Mouse (Mus musculus) heart, postnatal 25 days (tissue): Measurements from ENCODE around the gene Cd109. TPM values are rescaled to one million over a fixed set of nuclear protein-coding genes. Genes with fewer than 3 reads are reported as not detected.

Source experiments
- DNase-seq: peaks from one replicate; pipeline ENCODE4 v3.0.0; 2022; ENCODE audit warnings: low spot score
- intact Hi-C: fragments of 180-260 bp; cut with DNase I; formaldehyde crosslinking; loops from one replicate; pipeline ENCODE4 v1.15.1; 2025
- total RNA-seq, 2 experiments: library from RNA; stranded (reverse); gene quantifications; 2 replicates each; pipeline ENCODE4 v1.2.3; 2021

Gene Cd109
- 1 to 10 TPM; 1.3 to 1.8 TPM for total RNA-seq

DNA sequence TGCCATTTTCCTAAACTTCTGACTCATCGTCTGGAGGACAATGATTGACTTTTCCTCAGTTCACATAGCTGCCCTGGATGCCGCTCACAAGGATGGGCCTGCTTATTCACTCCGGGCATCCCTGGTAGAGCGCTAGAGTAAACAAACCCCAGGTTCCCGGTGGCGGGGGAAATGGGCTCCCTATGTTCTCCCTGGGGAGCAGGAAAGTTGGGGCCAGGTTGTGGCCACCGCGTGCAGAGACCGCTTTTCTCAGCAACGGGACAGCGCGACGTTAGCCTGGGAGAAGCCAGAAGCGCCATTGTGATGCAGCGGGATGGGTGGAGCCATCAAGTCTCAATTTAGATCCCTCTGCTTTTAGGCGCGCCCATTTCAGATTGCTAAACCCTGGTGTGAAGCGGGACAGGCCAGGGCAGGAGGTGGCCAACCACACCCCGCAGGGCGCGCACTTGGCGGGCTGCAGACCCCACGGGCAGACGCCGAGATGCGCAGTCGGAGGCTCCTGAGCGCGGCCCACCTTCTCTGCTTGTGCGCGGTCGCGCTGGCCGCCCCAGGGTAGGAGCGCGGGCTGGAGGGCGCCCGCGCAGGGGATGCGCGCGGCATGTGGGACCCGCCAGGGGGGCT, at the start of gene Cd109:
Gene Cd109, plus strand, starts transcription at position 146 of the 621 bp plus-strand sequence.
- peak; percentile 11 for DNase-seq
- intact Hi-C loops, result no loop called here

DNA sequence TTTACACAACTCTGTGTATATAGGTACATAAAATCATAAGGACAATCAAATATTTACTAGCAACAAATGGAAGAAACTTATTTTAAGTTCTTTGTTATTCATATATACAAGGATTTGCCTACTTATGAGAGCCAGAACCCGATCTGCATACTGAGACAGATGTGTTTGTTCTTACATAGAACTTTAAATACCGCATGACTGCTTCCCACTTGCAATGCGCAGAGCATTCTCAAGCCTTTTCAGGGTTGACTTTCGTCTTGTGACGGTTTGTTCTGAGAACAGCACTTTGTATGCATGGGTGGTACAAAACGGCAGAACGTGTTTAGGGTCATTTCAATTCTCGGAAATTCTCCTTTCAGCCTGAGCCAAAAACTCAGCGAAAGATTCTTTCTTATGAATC, 45.4 kb upstream of the Cd109 start:
- intact Hi-C loops, result no loop called here
- DNase-seq, result no peak

DNA sequence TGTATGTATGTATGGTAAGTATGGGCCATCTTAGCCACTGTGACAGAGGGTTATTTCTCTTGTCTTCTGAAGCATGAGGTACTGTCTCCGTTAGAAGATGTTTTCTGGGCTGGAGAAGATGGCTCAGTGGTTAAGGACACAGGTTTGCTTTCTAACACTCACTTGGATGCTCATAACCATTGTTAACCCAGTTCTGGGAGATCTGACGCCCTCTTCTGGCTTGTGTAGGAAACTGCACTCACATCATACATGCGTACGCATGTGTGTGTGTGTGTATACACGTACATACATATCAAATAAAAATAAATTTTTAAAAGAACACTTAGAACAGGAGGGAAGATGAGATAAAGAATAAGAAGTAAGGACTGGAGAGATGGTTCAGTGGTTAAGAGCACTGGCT, 38.9 kb upstream of the Cd109 start:
- no peak for DNase-seq
- intact Hi-C loops, result no loop called here

DNA sequence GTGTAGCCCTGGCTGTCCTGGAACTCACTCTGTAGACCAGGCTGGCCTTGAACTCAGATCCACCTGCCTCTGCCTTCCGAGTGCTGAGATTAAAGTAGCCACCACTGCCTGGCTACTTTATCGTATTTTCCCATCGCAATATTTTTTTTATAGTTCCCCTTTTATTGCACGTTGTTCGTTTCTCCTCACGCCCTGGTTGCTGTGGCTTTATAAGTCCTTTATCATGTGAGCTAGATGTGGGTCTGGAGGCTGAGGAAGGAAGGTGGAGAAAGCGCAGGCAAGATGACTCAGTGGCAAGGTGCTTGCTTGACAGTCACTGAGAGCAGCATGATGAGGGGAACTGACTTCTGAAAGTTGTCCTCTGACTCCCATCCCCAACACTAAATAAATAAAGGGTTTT, 36.5 kb upstream of the Cd109 start:
- intact Hi-C loops, result no loop called here
- no peak for DNase-seq

DNA sequence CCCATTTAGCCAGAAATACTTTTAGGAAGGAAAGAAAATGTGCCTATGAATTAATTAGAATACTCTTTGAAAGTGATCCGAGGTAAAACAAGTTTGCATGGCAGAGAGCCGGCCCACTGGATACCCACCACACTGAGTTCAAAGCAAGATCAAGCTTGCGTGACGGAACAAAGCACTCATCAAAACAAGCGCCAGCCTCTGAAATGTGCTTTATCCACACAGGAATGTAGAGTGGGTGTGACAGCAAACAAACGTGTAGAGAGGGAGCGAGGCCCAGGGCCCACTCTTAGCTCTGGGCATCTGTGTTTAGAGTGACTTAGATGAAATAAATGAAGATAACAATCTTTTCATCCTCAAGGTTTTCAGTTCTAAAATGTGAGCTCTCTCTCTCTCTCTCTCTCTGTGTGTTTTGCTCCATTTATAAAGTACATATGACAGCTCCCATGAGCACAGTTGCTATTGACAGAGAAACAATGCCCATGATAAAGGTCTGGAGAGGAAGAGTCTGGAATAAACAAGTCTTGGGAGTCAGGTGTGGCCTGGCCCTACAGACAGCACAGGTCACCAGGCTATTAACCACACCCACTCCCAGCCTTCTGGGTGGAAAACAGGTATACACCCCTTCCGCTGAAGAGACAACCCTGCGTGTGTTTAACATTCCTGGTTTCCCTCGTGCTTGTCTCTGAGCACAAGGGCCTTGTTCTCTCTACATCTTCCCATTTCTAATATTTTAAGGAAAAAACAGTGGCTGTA, 35.5 kb upstream of the Cd109 start:
- no peak for DNase-seq
- intact Hi-C loops, result no loop called here

DNA sequence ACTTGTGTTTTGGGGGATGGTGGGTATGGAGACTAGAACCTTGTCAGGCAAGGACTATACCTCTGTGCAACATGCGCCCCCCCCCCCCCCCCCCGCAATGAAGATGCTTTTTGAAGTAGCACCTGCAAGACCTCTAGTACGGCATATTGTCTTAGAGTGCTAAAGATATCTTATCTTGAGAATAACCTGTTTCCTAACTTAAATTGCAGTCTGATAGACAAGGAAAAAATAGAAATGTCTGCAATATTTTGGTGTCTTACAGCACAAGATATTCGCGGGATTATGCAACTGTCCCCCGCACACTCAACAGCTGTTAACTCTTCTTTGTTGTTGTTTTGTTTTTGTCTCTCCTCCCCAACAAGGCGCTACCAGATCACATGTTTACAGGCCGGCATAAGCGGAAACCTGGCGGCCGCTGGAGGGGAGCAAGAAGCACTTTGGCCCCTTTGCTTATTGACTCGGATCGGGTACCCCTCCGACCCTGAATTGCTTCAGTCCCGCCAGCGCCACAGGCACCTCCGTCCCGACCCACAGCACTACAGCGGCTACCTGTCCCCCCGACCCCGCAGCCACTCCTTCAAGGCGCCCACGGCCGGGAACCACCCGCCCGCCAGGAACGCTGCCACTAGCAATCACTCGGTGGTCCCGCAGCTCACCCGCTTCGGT, 28.0 kb upstream of the Cd109 start:
- intact Hi-C loops, result no loop called here
- DNase-seq, result no peak

DNA sequence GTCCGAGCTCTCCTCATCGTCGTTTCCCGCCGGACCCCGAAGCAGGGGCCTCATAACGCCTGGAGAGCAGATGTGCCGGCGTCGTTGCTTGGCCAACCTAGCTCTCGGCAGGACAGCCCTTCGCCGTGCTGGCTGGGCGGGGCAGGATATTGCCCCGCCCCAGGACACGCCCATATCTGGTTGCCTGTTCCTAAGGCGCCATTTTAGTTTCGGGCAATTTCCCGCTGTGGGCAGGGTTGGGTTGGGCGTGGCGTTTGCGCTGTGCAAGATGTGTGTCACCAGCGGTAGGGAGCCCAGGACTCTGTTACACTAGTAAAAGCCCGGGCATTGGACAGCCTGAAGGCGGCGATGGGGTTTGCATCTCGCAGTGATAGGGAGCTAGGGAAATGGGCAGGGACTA, 27.4 kb upstream of the Cd109 start, which contains the start of gene Slc17a5:
Gene Slc17a5, minus strand, starts transcription at position 128 of the 400 bp plus-strand sequence.
- peak; percentile 86 for DNase-seq
- intact Hi-C loops, result no loop called here

DNA sequence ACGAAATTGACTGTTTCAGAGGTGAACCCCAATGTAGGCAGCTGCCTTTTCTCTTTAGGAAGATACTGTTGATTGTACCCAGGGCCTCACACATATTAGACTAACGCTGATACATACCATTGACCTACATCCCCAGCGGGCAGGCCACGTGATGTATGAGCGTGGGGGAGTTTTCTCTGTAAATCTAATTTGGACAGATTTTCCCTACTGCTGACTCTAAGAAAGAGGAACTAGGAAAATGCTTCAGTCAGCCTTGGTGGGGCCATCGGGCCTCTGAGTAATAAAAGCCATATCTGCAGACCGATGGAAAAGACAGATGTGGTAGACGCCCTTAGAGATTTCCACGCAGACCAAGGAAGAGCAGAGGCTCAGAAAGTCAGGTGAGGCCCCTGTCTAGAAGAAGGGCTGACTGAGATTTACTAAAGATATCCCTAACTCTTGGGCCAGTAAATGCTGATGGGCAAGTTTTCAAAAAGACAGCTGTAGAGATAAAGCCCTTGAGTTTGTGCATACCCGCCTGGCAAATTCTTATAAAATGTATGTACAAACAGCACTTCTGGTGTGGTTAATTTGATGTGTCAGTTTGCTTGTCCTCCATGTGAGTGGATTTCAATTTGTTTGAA, 26.8 kb upstream of the Cd109 start:
- intact Hi-C loops, result no loop called here
- peak; percentile 17 for DNase-seq

DNA sequence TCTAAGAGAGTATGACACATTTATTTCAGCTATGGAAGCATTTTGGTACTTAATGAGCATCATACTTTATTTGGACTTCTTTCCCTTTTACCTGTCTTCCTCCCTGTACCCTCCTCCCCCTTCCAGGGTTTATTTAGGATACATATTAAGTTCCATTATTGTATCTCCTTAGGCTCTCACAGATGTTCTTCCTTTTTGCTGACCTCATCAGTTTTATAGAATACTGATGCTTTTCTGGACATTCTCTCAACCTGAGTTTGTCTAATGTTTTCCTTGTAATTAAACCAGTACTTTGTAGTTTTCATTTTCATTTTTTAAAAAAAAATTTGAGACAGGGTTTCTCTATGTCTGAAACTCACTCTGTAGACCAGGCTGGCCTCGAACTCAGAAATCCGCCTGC, 24.9 kb upstream of the Cd109 start:
- intact Hi-C loops, result loop anchor here (10.0 kb wide), 1 partner anchor 1164 kb away; the partner anchor contains the start of gene Cox7a2
- DNase-seq, result no peak

DNA sequence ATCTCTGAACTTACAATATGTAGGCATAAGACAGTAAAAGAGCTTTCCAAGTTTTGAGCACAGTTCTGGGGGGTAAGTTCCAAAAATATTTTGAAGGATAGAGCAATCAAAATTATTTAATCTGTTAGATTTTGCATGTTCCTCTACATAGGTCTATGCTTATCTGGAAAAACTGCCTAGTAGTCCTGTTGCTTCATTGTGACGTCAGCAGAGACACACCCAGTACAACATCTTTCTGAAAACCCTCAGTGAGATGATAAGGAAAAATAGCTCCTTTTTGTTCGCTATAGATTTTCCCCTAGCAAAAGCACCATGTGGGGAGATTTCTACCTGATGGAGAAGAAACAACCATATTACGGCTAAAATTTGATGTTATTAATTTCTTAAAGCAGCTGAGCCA, 20.1 kb upstream of the Cd109 start:
- DNase-seq, result no peak
- intact Hi-C loops, result loop anchor here (10.0 kb wide), 1 partner anchor 1160 kb away; the partner anchor contains the start of gene Cox7a2

DNA sequence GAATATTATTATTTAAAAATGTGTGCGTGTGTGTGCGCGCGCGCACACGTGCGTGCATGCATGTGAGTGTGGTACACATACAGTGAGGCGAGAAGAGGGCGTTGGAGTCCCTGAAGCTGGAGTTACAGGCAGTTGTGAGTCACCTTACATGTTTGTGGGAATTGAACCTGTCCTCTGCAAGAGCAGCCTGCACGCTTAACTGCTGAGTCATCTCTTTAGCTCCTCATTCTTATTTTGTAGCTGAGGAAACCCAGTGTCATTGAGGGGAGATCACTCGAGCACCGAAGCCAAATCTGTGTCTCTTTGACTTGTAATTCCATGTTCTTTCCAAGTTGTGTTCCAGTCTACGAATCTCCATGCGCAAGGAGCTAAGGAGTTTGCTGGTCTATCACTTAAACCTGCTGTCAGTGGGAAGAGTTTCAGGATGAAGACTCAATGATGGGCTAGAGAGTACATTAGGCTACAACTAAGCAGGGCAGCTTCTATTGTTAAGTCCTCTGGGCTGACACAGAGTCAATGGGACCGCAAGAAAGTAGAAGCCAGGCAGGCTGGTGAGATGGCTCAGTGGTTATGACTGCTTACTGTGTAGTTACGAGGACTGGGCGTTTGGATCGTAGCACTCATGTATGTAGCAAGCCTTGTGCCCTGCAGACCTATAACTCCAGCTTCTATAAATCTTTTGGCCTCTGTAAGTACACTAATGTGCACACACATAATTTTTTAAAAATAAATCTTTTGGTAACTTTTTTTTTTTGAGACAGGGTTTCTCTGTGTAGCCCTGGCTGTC, 19.4 kb upstream of the Cd109 start:
- intact Hi-C loops, result loop anchor here (10.0 kb wide), 1 partner anchor 1159 kb away; the partner anchor contains the start of gene Cox7a2

DNA sequence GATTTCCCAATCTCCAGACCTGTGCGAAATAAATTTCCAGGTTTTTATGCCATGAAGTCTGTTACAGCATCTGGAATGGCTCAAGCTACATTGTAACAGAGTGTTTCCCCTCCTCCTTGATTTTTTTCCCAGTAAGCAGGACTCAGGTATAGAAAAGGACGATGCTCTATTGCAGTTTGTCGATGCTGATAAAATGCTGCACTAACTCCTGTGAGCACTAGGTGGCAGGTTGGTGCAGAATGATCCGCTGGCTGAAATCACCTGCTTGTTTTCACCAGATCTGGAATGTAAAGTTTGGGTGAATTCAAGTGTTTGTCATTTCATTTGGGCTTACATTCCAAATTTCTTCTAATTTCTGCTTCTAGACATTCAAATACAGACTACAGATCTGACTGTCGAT, 18.5 kb upstream of the Cd109 start:
- intact Hi-C loops, result loop anchor here (10.0 kb wide), 1 partner anchor 1158 kb away; the partner anchor contains the start of gene Cox7a2
- DNase-seq, result no peak

More for the DNA sequence above, 19.4 kb upstream of the Cd109 start:
- no peak for DNase-seq

DNA sequence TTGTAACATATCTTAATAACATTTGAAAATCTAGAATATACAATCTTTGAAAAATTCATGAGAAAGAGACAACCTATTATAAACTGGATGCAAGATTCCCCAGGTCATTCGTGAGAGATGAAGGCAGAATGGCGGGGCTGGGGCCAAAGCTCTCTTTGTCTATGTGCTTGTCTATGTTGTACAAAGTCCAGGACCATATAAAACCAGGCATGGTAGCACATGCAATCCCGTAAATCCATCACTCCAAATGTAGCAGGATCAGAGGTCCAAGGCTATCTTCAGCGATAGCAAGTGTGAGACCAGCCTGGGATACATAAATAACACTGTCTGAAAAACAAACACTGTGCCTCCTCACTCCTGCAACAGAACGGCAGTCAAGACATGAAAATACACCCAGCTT, 15.4 kb upstream of the Cd109 start:
- no peak for DNase-seq
- intact Hi-C loops, result loop anchor here (10.0 kb wide), 1 partner anchor 1155 kb away; the partner anchor contains the start of gene Cox7a2

DNA sequence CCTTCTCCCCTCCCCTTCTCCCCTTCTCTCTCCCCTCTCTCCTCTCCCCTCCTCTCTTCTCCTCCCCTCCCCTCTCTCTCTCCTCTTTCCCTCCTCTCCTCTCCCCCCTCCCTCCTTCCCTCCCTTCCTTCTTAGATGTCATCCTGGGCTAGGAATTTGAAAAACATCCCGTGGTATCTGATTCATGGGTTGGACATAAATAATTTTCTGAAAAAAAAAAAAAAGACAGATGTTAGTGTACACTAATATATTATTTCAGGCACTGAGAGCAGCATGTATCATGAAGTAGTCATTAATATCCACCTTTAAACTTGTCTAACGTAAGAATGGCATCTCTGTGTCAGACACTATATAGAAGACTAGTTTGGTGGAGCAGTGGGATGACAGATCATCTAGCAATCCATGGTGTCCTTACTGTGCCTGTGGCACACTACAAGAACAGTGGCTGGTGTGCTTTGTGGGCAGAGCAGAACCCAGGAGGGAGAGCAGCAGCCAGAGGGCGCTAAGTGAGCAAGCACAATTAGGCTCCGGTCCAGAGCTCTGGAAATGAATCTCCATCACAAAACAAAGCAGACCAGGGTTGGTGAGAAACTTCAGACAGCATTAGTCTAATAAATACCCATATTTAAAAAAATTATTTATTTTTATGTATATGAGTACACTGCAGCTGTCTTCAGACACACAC, 14.2 kb upstream of the Cd109 start:
- intact Hi-C loops, result loop anchor here (1.0 kb wide), 1 partner anchor 29 kb away; no protein-coding TSS in a partner anchor
- DNase-seq, result no peak

DNA sequence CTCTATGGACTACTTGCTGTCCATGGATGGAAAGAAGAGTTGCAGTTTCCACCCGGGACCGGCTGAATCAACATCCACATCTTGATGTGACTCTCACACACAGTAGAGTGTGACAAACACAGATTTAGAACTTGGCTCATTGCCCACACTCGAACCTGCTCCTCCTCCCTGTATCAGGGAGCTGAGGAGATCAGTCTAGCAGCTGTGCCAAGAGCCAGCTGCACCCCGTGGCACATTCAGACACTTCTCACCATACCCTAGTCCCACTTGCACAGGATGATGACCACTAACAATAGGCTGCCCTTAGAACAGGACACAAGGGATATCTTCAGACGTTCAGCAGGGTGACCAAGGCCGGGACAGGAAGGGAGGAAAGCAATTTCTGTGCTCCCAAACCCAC, 1.1 kb upstream of the Cd109 start:
- intact Hi-C loops, result no loop called here
- no peak for DNase-seq

DNA sequence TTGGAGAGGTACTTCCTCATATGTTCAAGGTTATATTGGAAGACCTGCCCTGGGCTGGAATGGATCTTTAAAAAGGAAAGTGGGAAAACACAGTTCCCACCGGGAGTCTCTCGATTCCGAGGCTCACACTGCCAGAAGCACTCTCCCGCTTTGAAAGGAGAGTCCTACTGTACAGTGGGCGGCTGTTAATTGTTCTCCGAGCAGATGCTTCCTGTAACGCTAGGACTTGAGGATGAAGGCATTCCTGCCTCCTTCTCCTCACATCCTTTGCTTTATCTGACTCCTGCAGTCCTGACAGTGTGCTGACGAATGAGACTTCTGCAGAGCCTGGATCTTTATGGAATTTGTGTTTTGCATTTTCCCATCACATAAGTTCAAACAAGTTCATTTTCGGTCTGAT, 3.9 kb downstream of the Cd109 start:
- intact Hi-C loops, result no loop called here
- no peak for DNase-seq

DNA sequence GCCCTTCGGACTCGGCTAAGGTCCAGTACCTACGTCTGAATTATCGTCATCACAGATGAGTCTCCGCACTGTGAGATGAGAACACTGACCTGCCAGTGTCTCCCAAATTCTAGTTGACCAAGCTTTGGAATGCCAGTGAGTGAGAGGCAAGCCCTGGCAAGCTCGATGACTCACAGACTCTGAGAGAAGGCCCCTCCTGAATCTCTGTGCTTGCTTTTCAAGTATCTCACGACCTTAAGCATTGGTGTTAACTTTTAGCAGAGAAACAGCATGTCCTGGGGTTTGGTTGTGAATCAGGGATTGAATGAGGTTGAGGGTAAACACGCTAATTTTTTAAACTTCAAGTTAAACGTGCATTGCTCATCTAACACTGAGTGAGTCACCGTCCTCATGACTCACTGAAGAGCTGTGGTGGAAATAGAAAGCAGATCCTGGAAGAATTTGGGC, 8.0 kb downstream of the Cd109 start:
- intact Hi-C loops, result no loop called here
- DNase-seq, result no peak

DNA sequence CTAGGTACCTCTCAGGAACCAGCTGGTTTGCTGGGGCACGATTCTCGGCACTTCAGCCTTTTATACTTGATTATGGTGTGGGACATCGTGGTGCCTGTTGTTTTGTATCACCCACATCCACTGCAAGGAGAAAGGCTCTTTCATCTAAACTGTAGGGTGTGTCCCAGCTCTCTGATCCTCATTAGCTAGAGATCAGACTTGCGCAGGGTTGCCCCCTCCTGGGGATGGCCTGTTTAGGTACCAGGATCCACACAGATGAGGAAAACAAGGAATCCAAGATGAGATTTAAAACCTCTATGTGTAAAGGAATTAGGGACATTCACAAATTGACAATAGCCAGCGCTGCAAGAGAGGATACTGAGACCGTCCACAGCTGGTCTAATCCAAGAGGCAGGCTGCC, 14.6 kb downstream of the Cd109 start:
- no peak for DNase-seq
- intact Hi-C loops, result loop anchor here (1.0 kb wide), 1 partner anchor 29 kb away; no protein-coding TSS in a partner anchor
